Mouse (Mus musculus) lung, postnatal 36 days (tissue): ENCODE data around the gene Gulp1.
A peak's percentile ranks its signal among the peaks of the same experiment; 100 is the strongest.

ENCODE experiments used
- DNase-seq: peaks from one replicate; pipeline ENCODE4 v3.0.0; 2022; ENCODE audit warnings: mixed read lengths

Gene Gulp1

DNA sequence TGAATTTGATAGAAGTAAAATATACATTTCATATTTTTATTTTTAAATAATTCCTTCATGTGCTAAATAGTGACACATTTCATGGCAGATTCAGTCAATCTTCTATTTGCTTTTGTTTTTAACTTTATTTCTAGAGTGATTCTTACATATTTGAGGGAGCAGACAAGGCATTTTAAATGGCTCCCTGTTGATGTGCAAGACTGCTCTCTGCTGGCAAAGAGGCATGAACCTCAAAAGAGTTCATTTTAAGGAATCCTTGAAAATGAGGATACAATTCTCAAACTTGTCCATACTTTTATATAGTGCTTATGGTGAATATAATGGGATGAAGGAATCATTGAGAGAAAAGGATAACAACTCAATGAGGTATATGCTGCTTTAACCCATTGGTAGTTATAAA lies 189.9 kb downstream of the Gulp1 start:
- DNase-seq: peak; percentile 21

GRCm38 (mm10) chr1:44745711-44746110 lies 194.4 kb downstream of the Gulp1 start:
- DNase-seq: peak; percentile 74

- DNase-seq: peak; percentile 10
These were observed 199.7 kb downstream of the Gulp1 start for GRCm38 (mm10) chr1:44750731-44751730.

DNA sequence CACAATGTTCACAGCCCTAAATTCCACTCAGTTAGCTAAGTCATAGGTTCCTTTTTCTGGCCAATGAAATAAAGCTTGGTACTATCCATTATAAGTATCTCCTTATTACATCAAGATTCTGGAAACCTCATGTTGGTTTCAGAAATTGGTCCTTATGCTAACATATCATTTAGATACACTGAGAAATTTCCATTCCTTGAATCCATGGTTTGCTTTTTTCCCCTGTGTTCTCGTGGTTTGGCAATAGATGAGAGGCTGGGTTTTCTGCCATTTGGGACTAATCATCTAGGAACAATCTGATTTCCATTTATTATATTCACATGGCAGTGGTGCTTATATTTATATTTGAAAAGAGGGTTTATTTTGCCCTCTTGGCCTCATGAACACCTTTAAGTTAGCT lies 226.9 kb downstream of the Gulp1 start:
- DNase-seq: no peak

- peak; percentile 35 for DNase-seq
These were observed 252.5 kb downstream of the Gulp1 start for GRCm38 (mm10) chr1:44803594-44804372.

DNA sequence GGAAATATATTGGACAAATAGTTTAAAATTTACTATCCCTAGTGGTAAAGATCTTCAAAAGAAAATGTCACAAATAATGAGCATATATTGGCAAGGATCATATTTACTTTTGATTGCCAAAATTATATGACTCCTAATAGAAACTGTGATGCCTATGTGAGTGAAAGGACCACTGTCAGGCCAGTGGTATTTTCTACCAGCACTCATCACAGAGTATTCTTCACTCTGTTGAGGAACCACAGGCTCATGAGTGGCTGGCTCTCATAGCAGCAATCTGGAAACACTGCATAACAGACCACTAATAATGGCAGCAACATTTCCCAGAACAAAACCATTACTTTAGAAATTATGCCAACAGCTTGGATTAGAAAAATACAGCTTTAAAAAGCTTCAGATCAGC lies 255.1 kb downstream of the Gulp1 start:
- DNase-seq: no peak

- DNase-seq: no peak
These were observed 259.0 kb downstream of the Gulp1 start for GRCm38 (mm10) chr1:44810336-44810735.

DNA sequence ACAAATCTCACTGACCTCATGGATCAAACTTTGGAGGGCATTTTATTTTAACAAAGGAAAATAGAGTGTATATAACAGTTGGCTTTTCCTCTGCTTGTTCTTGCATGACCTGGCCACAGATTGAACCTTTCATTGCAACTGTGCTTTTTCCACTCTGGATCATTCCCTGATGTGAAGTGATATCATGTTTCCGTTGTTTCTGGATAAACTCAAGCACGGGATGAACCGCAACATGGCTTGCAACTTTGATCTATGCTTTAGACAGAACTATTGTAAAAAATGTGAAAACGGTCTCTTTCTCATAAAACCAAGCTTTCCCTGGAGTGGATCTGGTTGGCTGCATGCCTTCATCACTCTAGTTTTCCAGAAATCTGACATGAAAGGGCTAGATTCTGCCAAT lies 282.6 kb downstream of the Gulp1 start:
- DNase-seq: no peak
